Mouse (Mus musculus) liver, embryonic 16.5 days (tissue): ENCODE measurements around the gene Lsm6. TPM values are rescaled to one million over a fixed set of nuclear protein-coding genes. Genes with fewer than 3 reads are reported as not detected.

Experiments used
- ATAC-seq: fragments of 200-750 bp; cut with Nextera tagmentation; 2 replicates; pipeline ENCODE4 v1.8.0; 2017; ENCODE audit warnings: low read depth, mild to moderate bottlenecking, moderate number of reproducible peaks, moderate library complexity
- H3K27ac ChIP-seq: fragments of 300-500 bp; sonication (generic); 2 replicates; pipeline ENCODE4 v1.5.1; 2014; ENCODE audit warnings: mild to moderate bottlenecking, low read length
- H3K27me3 ChIP-seq: fragments of 300-500 bp; sonication (generic); 2 replicates; pipeline ENCODE4 v1.6.1; 2014; ENCODE audit warnings: low read depth, low read length, mixed read lengths; ENCODE audit not compliant: control insufficient read depth, insufficient read depth
- H3K36me3 ChIP-seq: fragments of 300-500 bp; sonication (generic); 2 replicates; pipeline ENCODE4 v1.6.1; 2014; ENCODE audit warnings: mild to moderate bottlenecking; ENCODE audit not compliant: control insufficient read depth, insufficient read depth
- H3K4me1 ChIP-seq: fragments of 300-500 bp; sonication (generic); 2 replicates; pipeline ENCODE4 v1.6.1; 2014; ENCODE audit warnings: low read depth, low read length, mixed read lengths; ENCODE audit not compliant: control insufficient read depth
- H3K4me2 ChIP-seq: fragments of 300-500 bp; sonication (generic); 2 replicates; pipeline ENCODE4 v1.6.1; 2014; ENCODE audit warnings: low read depth, low read length, mixed read lengths
- H3K4me3 ChIP-seq: fragments of 300-500 bp; sonication (generic); 2 replicates; pipeline ENCODE4 v1.5.1; 2014; ENCODE audit warnings: low read depth, mild to moderate bottlenecking, low read length
- H3K9ac ChIP-seq: fragments of 300-500 bp; sonication (generic); 2 replicates; pipeline ENCODE4 v1.6.1; 2014; ENCODE audit warnings: low read depth, low read length
- H3K9me3 ChIP-seq: fragments of 300-500 bp; sonication (generic); replicated peaks from 2 replicates; pipeline ENCODE4 v1.6.1; 2016; ENCODE audit warnings: low read length; ENCODE audit not compliant: control insufficient read depth
- WGBS: fragments of 180-500 bp; shearing (Covaris S2); extraction: QIAGEN DNeasy Blood & Tissue Kit; methylation state at CpG from one replicate; pipeline ENCODE4 v1.1.7; 2014; ENCODE audit not compliant: insufficient replicate concordance; 5-methylcytosine and 5-hydroxymethylcytosine counted together
- polyA plus RNA-seq: library from polyadenylated mRNA; unstranded; fragments of >200 nt; fragmentation: Nextera tagmentation; extraction: Ambion mirVana; gene quantifications from 2 replicates; pipeline ENCODE4 v1.2.1, GENCODE M21; 2015

The Lsm6 gene
- 85.2 and 86.2 TPM in 2 replicates for polyA plus RNA-seq

GRCm38 (mm10) chr8:78820673-78821310, at the start of gene Lsm6:
Lsm6 (minus strand) TSS chr8:78821140.
- Histone ChIP-seq H3K9me3 (no peaks in the 10 kb centered on the region), H3K27ac (peak within 1 kb of the TSS; percentile 95), H3K9ac (peak within 1 kb of the TSS; percentile 84), H3K4me2 (peak within 1 kb of the TSS; percentile 76), H3K36me3 (no peaks in the 10 kb centered on the region; the same call in 1 of the 2 replicates), H3K4me1 (peaks cover 3% of the 10 kb centered on the region; the same call in 1 of the 2 replicates), H3K4me3 (peak within 1 kb of the TSS; percentile 89), H3K27me3 (no peaks in the 10 kb centered on the region)
- ATAC-seq = peak; percentile 96
- under 1% methylated on average over 69 of the region's 70 CpGs for WGBS

- Histone ChIP-seq H3K27ac (no peak overlapping the region), H3K4me2 (no peak overlapping the region), H3K27me3 (no peaks in the 10 kb centered on the region), H3K9me3 (no peaks in the 10 kb centered on the region), H3K9ac (no peak overlapping the region), H3K4me3 (no peak overlapping the region), H3K4me1 (no peaks in the 10 kb centered on the region), H3K36me3 (no peaks in the 10 kb centered on the region)
- ATAC-seq = no peak
- WGBS = 63% methylated on average over 2 of the region's 2 CpGs
These were observed 46.1 kb upstream of the Lsm6 start for GRCm38 (mm10) chr8:78867036-78867435.

GRCm38 (mm10) chr8:78863001-78863400, 42.1 kb upstream of the Lsm6 start:
- Histone ChIP-seq H3K36me3 (no peaks in the 10 kb centered on the region), H3K4me3 (no peak overlapping the region), H3K9ac (no peak overlapping the region), H3K27ac (no peak overlapping the region), H3K9me3 (no peaks in the 10 kb centered on the region), H3K27me3 (no peaks in the 10 kb centered on the region), H3K4me2 (no peak overlapping the region), H3K4me1 (no peaks in the 10 kb centered on the region)
- no peak for ATAC-seq
- 52% methylated on average over 1 of the region's 1 CpGs for WGBS

- Histone ChIP-seq H3K4me2 (no peak overlapping the region), H3K27me3 (no peaks in the 10 kb centered on the region), H3K9ac (no peak overlapping the region), H3K4me3 (no peak overlapping the region), H3K4me1 (no peaks in the 10 kb centered on the region), H3K27ac (no peak overlapping the region), H3K9me3 (no peaks in the 10 kb centered on the region), H3K36me3 (no peaks in the 10 kb centered on the region)
- no peak for ATAC-seq
- WGBS = 65% methylated on average over 9 of the region's 9 CpGs
These were observed 41.1 kb upstream of the Lsm6 start for GRCm38 (mm10) chr8:78862046-78862445.

- no peaks in the 10 kb centered on the region for H3K27me3 ChIP-seq
- WGBS = 41% methylated on average over 5 of the region's 5 CpGs
- H3K4me3 ChIP-seq = no peak overlapping the region
- H3K27ac ChIP-seq = no peak overlapping the region
- no peak for ATAC-seq
- no peaks in the 10 kb centered on the region for H3K9me3 ChIP-seq
- no peak overlapping the region for H3K4me2 ChIP-seq
- H3K4me1 ChIP-seq = no peaks in the 10 kb centered on the region
- no peak overlapping the region for H3K9ac ChIP-seq
- no peaks in the 10 kb centered on the region for H3K36me3 ChIP-seq
These were observed 39.8 kb upstream of the Lsm6 start for GRCm38 (mm10) chr8:78860789-78861188.

GRCm38 (mm10) chr8:78857421-78857820, 36.5 kb upstream of the Lsm6 start:
- no peak overlapping the region for H3K27ac ChIP-seq
- no peaks in the 10 kb centered on the region for H3K4me1 ChIP-seq
- WGBS = 75% methylated on average over 7 of the region's 7 CpGs
- H3K9me3 ChIP-seq = no peaks in the 10 kb centered on the region
- no peak overlapping the region for H3K4me3 ChIP-seq
- no peaks in the 10 kb centered on the region for H3K36me3 ChIP-seq
- H3K9ac ChIP-seq = no peak overlapping the region
- H3K4me2 ChIP-seq = no peak overlapping the region
- ATAC-seq = no peak
- no peaks in the 10 kb centered on the region for H3K27me3 ChIP-seq

- H3K27ac ChIP-seq = no peak overlapping the region
- no peak overlapping the region for H3K9ac ChIP-seq
- H3K4me1 ChIP-seq = no peaks in the 10 kb centered on the region
- no peak overlapping the region for H3K4me3 ChIP-seq
- WGBS = 57% methylated on average over 4 of the region's 4 CpGs
- H3K9me3 ChIP-seq = no peaks in the 10 kb centered on the region
- no peaks in the 10 kb centered on the region for H3K27me3 ChIP-seq
- H3K36me3 ChIP-seq = no peaks in the 10 kb centered on the region
- no peak for ATAC-seq
- H3K4me2 ChIP-seq = no peak overlapping the region
These were observed 31.3 kb upstream of the Lsm6 start for GRCm38 (mm10) chr8:78852279-78852678.

GRCm38 (mm10) chr8:78847240-78847639, 26.3 kb upstream of the Lsm6 start:
- Histone ChIP-seq H3K4me1 (no peaks in the 10 kb centered on the region), H3K27ac (no peak overlapping the region), H3K9me3 (no peaks in the 10 kb centered on the region), H3K27me3 (no peaks in the 10 kb centered on the region), H3K36me3 (no peaks in the 10 kb centered on the region), H3K4me3 (no peak overlapping the region), H3K9ac (no peak overlapping the region), H3K4me2 (no peak overlapping the region)
- 66% methylated on average over 3 of the region's 3 CpGs for WGBS
- ATAC-seq = no peak

GRCm38 (mm10) chr8:78844559-78844958, 23.6 kb upstream of the Lsm6 start:
- no peaks in the 10 kb centered on the region for H3K9me3 ChIP-seq
- no peaks in the 10 kb centered on the region for H3K27me3 ChIP-seq
- H3K36me3 ChIP-seq = no peaks in the 10 kb centered on the region
- H3K9ac ChIP-seq = no peak overlapping the region
- no peaks in the 10 kb centered on the region for H3K4me1 ChIP-seq
- no peak for ATAC-seq
- H3K27ac ChIP-seq = no peak overlapping the region
- 46% methylated on average over 5 of the region's 5 CpGs for WGBS
- H3K4me2 ChIP-seq = no peak overlapping the region
- no peak overlapping the region for H3K4me3 ChIP-seq
